ENCODE assay signal across 11 mouse cellular contexts in genomic region chr4:154213586-154213985, GRCm38 (mm10). TPM values are rescaled to one million over a fixed set of nuclear protein-coding genes. Genes with fewer than 3 reads are reported as not detected.
A peak's percentile ranks its signal among the peaks of the same experiment; 100 is the strongest.
DNase-seq lines count a peak whose midpoint lies in the region; ATAC-seq and TF ChIP-seq lines count a peak whose summit lies in the region.
"Had no signal": no experiment of that assay in that cellular context is flagged by ENCODE, and none has a peak within 500 bp of the region (broad histone marks: within the 10 kb centered on the region; RNA-seq: fewer than 3 reads in every experiment).

No protein-coding gene starts in this region.

- 0 out of 2 replicates have a peak, but pooled peaks cover 4% of the 10 kb centered on the region for H3K4me1 ChIP-seq in lung, adult 2 months (ENCODE audit: control insufficient read depth, insufficient read depth, low read length)
- H3K4me1 ChIP-seq in stomach, embryonic 15.5 days: peaks cover 33% of the 10 kb centered on the region
- H3K4me1 ChIP-seq: hindbrain, embryonic 15.5 days; megakaryocyte, embryonic 14.5 days had no signal

- DNase-seq in lung, adult 18-20 months: peak; percentile 21 to 26
- no peak for DNase-seq in lung, adult 2 months
- peak; percentile 35 for DNase-seq in gastrocnemius, postnatal 14 days
- DNase-seq in heart, postnatal 25 days (ENCODE audit: low spot score): peak; percentile 68
- no peak for DNase-seq in cerebellum, adult 11-12 months
- no peak for DNase-seq in spleen, adult 12 weeks (ENCODE audit: low spot score)

- H3K9me3 ChIP-seq in stomach, embryonic 15.5 days: no peaks in the 10 kb centered on the region
- H3K9me3 ChIP-seq: hindbrain, embryonic 15.5 days; megakaryocyte, embryonic 14.5 days had no signal

- WGBS in lung, adult 2 months: 48% methylated on average over 7 of the region's 7 CpGs
- WGBS in stomach, embryonic 15.5 days: 46% methylated on average over 7 of the region's 7 CpGs

- H3K36me3 ChIP-seq in stomach, embryonic 15.5 days: no peaks in the 10 kb centered on the region
- H3K36me3 ChIP-seq: hindbrain, embryonic 15.5 days had no signal

- no peak overlapping the region for H3K9ac ChIP-seq in stomach, embryonic 15.5 days
- H3K9ac ChIP-seq: hindbrain, embryonic 15.5 days had no signal

- H3K4me3 ChIP-seq in lung, adult 2 months (replicated peaks; ENCODE audit: extremely low read depth, low read depth, low read length): no peak overlapping the region
- no peak overlapping the region for H3K4me3 ChIP-seq in stomach, embryonic 15.5 days (replicated peaks)
- H3K4me3 ChIP-seq: hindbrain, embryonic 15.5 days; megakaryocyte, embryonic 14.5 days had no signal

- intact Hi-C loops in gastrocnemius, postnatal 14 days (cut with DNase I; ENCODE audit: low total_unique reads): no loop called here
- intact Hi-C loops in heart, postnatal 25 days (cut with DNase I): no loop called here

- TF ChIP-seq CTCF in lung, adult 2 months (IDR thresholded peaks at IDR 0.05; ENCODE audit: insufficient read depth, low read length): no peak

- no peak overlapping the region; the same call in 1 of the 2 replicates for H3K27ac ChIP-seq in stomach, embryonic 15.5 days
- H3K27ac ChIP-seq: hindbrain, embryonic 15.5 days had no signal

- no peak overlapping the region for H3K4me2 ChIP-seq in stomach, embryonic 15.5 days
- H3K4me2 ChIP-seq: hindbrain, embryonic 15.5 days had no signal

- peak; percentile 20; the same call in 1 of the 2 replicates for ATAC-seq in stomach, embryonic 15.5 days (ENCODE audit: insufficient read depth, low FRiP score, low read depth)
- ATAC-seq in granulocyte monocyte progenitor cell, adult 5-6 weeks (replicated peaks; ENCODE audit: poor library complexity, severe bottlenecking): no peak

- no peaks in the 10 kb centered on the region for H3K27me3 ChIP-seq in stomach, embryonic 15.5 days (replicated peaks)
- H3K27me3 ChIP-seq: hindbrain, embryonic 15.5 days had no signal

- no peak for TF ChIP-seq POLR2A in lung, adult 2 months (IDR thresholded peaks at IDR 0.05; ENCODE audit: borderline replicate concordance, extremely low read depth, low read depth, low read length)

RNA-seq across cellular contexts. Expression of gene Megf6, which starts 43.1 kb away (rescaled TPM):
- 68.6 and 83.1 TPM in 2 replicates for polyA plus RNA-seq in lung, adult 2 months (2012; rRNA removed)
- total RNA-seq in gastrocnemius, postnatal 14 days (2021): 1 to 10 TPM; 2.9 to 3.4 TPM
- total RNA-seq in heart, postnatal 25 days (2021): 1 to 10 TPM; 7.4 to 8.9 TPM
- 19.9 and 20.9 TPM in 2 replicates for polyA plus RNA-seq in stomach, embryonic 15.5 days (2015; fragmentation: Nextera tagmentation; extraction: Ambion mirVana)
- not detected in 2 replicates for total RNA-seq in granulocyte monocyte progenitor cell, adult 5-6 weeks (2014; fragmentation: Nextera tagmentation)
- total RNA-seq in granulocyte monocyte progenitor cell, adult 5-6 weeks (2017): not detected in 2 replicates
- total RNA-seq: neutrophil, adult 5-6 weeks had no signal

RNA-seq across cellular contexts. Expression of gene Tprgl, which starts 53.1 kb away (rescaled TPM):
- 223 and 276 TPM in 2 replicates for polyA plus RNA-seq in lung, adult 2 months (2012; rRNA removed)
- 10 to 100 TPM; 81.7 to 84.5 TPM for total RNA-seq in gastrocnemius, postnatal 14 days (2021)
- total RNA-seq in heart, postnatal 25 days (2021): 100 to 1,000 TPM; 118 to 124 TPM
- 122 and 124 TPM in 2 replicates for polyA plus RNA-seq in stomach, embryonic 15.5 days (2015; fragmentation: Nextera tagmentation; extraction: Ambion mirVana)
- total RNA-seq in granulocyte monocyte progenitor cell, adult 5-6 weeks (2014; fragmentation: Nextera tagmentation): 44.9 and 52.5 TPM in 2 replicates
- total RNA-seq in granulocyte monocyte progenitor cell, adult 5-6 weeks (2017): 28.9 and 29.8 TPM in 2 replicates

Comparison
In these comparisons a context has a peak if more than half of its experiments do, and no peak if none do; other contexts are left out.
1. DNase-seq: peak in lung, adult 18-20 months (2 of 2), gastrocnemius, postnatal 14 days (single experiment) and heart, postnatal 25 days (single experiment); none in lung, adult 2 months (single experiment), cerebellum, adult 11-12 months (single experiment) and spleen, adult 12 weeks (single experiment).